Mouse (Mus musculus): ENCODE results near the gene Oasl2. TPM values are rescaled to one million over a fixed set of nuclear protein-coding genes. Genes with fewer than 3 reads are reported as not detected.

Gene Oasl2
- polyA plus RNA-seq, 1 experiment = 31.7 TPM

GRCm38 (mm10) chr5:114949316-114949715, 52.6 kb downstream of the Oasl2 start:
- no peak for TF ChIP-seq POLR2A (IDR thresholded peaks at IDR 0.05; ENCODE audit: control insufficient read depth, extremely low read depth, insufficient read depth, low read length, poor library complexity)
- TF ChIP-seq CTCF (IDR thresholded peaks at IDR 0.05; ENCODE audit: borderline replicate concordance, control insufficient read depth, extremely low read depth, insufficient read depth, low read length, poor library complexity) = no peak
- Histone ChIP-seq H3K27ac (ENCODE audit: control insufficient read depth, insufficient read depth, low read length) (no peak overlapping the region), H3K4me1 (replicated peaks; ENCODE audit: control insufficient read depth, insufficient read depth, low read length) (no peaks in the 10 kb centered on the region), H3K4me3 (ENCODE audit: control insufficient read depth, insufficient read depth, low read length) (no peak overlapping the region), H3K27me3 (ENCODE audit: control insufficient read depth, insufficient read depth, low read length) (no peaks in the 10 kb centered on the region), H3K36me3 (ENCODE audit: control insufficient read depth, insufficient read depth, low read length) (peaks cover 36% of the 10 kb centered on the region)
- 68% methylated on average over 5 of the region's 5 CpGs for WGBS
- no peak for DNase-seq

GRCm38 (mm10) chr5:114949812-114950211, 53.1 kb downstream of the Oasl2 start:
- no peaks in the 10 kb centered on the region for H3K27me3 ChIP-seq (ENCODE audit: control insufficient read depth, insufficient read depth, low read length)
- H3K27ac ChIP-seq (ENCODE audit: control insufficient read depth, insufficient read depth, low read length) = no peak overlapping the region
- TF ChIP-seq CTCF (IDR thresholded peaks at IDR 0.05; ENCODE audit: borderline replicate concordance, control insufficient read depth, extremely low read depth, insufficient read depth, low read length, poor library complexity) (no peak), POLR2A (IDR thresholded peaks at IDR 0.05; ENCODE audit: control insufficient read depth, extremely low read depth, insufficient read depth, low read length, poor library complexity) (no peak)
- WGBS = 96% methylated on average over 9 of the region's 9 CpGs
- no peak overlapping the region for H3K4me3 ChIP-seq (ENCODE audit: control insufficient read depth, insufficient read depth, low read length)
- H3K36me3 ChIP-seq (ENCODE audit: control insufficient read depth, insufficient read depth, low read length) = peaks cover 36% of the 10 kb centered on the region
- no peaks in the 10 kb centered on the region for H3K4me1 ChIP-seq (replicated peaks; ENCODE audit: control insufficient read depth, insufficient read depth, low read length)
- DNase-seq = no peak

- 90% methylated on average over 12 of the region's 12 CpGs for WGBS
- H3K4me1 ChIP-seq (replicated peaks; ENCODE audit: control insufficient read depth, insufficient read depth, low read length) = no peaks in the 10 kb centered on the region
- no peak overlapping the region for H3K27ac ChIP-seq (ENCODE audit: control insufficient read depth, insufficient read depth, low read length)
- no peaks in the 10 kb centered on the region for H3K27me3 ChIP-seq (ENCODE audit: control insufficient read depth, insufficient read depth, low read length)
- peaks cover 36% of the 10 kb centered on the region for H3K36me3 ChIP-seq (ENCODE audit: control insufficient read depth, insufficient read depth, low read length)
- H3K4me3 ChIP-seq (ENCODE audit: control insufficient read depth, insufficient read depth, low read length) = no peak overlapping the region
- TF ChIP-seq POLR2A (IDR thresholded peaks at IDR 0.05; ENCODE audit: control insufficient read depth, extremely low read depth, insufficient read depth, low read length, poor library complexity) = no peak
- TF ChIP-seq CTCF (IDR thresholded peaks at IDR 0.05; ENCODE audit: borderline replicate concordance, control insufficient read depth, extremely low read depth, insufficient read depth, low read length, poor library complexity) = no peak
- no peak for DNase-seq
Measured at GRCm38 (mm10) chr5:114950669-114951068, 53.9 kb downstream of the Oasl2 start.

GRCm38 (mm10) chr5:114951279-114951880, 54.6 kb downstream of the Oasl2 start:
- WGBS = 86% methylated on average over 21 of the region's 21 CpGs
- H3K27ac ChIP-seq (ENCODE audit: control insufficient read depth, insufficient read depth, low read length) = no peak overlapping the region
- H3K4me3 ChIP-seq (ENCODE audit: control insufficient read depth, insufficient read depth, low read length) = no peak overlapping the region
- no peaks in the 10 kb centered on the region for H3K27me3 ChIP-seq (ENCODE audit: control insufficient read depth, insufficient read depth, low read length)
- H3K36me3 ChIP-seq (ENCODE audit: control insufficient read depth, insufficient read depth, low read length) = peaks cover 29% of the 10 kb centered on the region
- DNase-seq = no peak
- TF ChIP-seq CTCF (IDR thresholded peaks at IDR 0.05; ENCODE audit: borderline replicate concordance, control insufficient read depth, extremely low read depth, insufficient read depth, low read length, poor library complexity) = no peak
- TF ChIP-seq POLR2A (IDR thresholded peaks at IDR 0.05; ENCODE audit: control insufficient read depth, extremely low read depth, insufficient read depth, low read length, poor library complexity) = no peak
- H3K4me1 ChIP-seq (replicated peaks; ENCODE audit: control insufficient read depth, insufficient read depth, low read length) = no peaks in the 10 kb centered on the region

GRCm38 (mm10) chr5:114953326-114953725, 56.6 kb downstream of the Oasl2 start:
- TF ChIP-seq POLR2A (IDR thresholded peaks at IDR 0.05; ENCODE audit: control insufficient read depth, extremely low read depth, insufficient read depth, low read length, poor library complexity) (no peak), CTCF (IDR thresholded peaks at IDR 0.05; ENCODE audit: borderline replicate concordance, control insufficient read depth, extremely low read depth, insufficient read depth, low read length, poor library complexity) (no peak)
- Histone ChIP-seq H3K27me3 (ENCODE audit: control insufficient read depth, insufficient read depth, low read length) (no peaks in the 10 kb centered on the region), H3K27ac (ENCODE audit: control insufficient read depth, insufficient read depth, low read length) (no peak overlapping the region), H3K4me1 (replicated peaks; ENCODE audit: control insufficient read depth, insufficient read depth, low read length) (no peaks in the 10 kb centered on the region), H3K4me3 (ENCODE audit: control insufficient read depth, insufficient read depth, low read length) (no peak overlapping the region), H3K36me3 (ENCODE audit: control insufficient read depth, insufficient read depth, low read length) (peaks cover 10% of the 10 kb centered on the region)
- 93% methylated on average over 14 of the region's 14 CpGs for WGBS
- no peak for DNase-seq

GRCm38 (mm10) chr5:114958069-114958468, 61.3 kb downstream of the Oasl2 start:
- H3K27me3 ChIP-seq (ENCODE audit: control insufficient read depth, insufficient read depth, low read length) = no peaks in the 10 kb centered on the region
- no peak for TF ChIP-seq POLR2A (IDR thresholded peaks at IDR 0.05; ENCODE audit: control insufficient read depth, extremely low read depth, insufficient read depth, low read length, poor library complexity)
- TF ChIP-seq CTCF (IDR thresholded peaks at IDR 0.05; ENCODE audit: borderline replicate concordance, control insufficient read depth, extremely low read depth, insufficient read depth, low read length, poor library complexity) = no peak
- no peak for DNase-seq
- H3K36me3 ChIP-seq (ENCODE audit: control insufficient read depth, insufficient read depth, low read length) = no peaks in the 10 kb centered on the region
- WGBS = 91% methylated on average over 5 of the region's 5 CpGs
- H3K27ac ChIP-seq (ENCODE audit: control insufficient read depth, insufficient read depth, low read length) = no peak overlapping the region
- no peaks in the 10 kb centered on the region for H3K4me1 ChIP-seq (replicated peaks; ENCODE audit: control insufficient read depth, insufficient read depth, low read length)
- no peak overlapping the region for H3K4me3 ChIP-seq (ENCODE audit: control insufficient read depth, insufficient read depth, low read length)

Other genes starting within 250 kb of the Oasl2 start
- gene Trpv4, start 238.5 kb upstream of the Oasl2 start, polyA plus RNA-seq (2012; rRNA removed) = 4.2 and 6.5 TPM in 2 replicates
- 237 and 275 TPM in 2 replicates for gene Gltp, start 206.0 kb upstream of the Oasl2 start, polyA plus RNA-seq (2012; rRNA removed)
- 24.4 and 25.6 TPM in 2 replicates for gene Tchp, start 189.2 kb upstream of the Oasl2 start, polyA plus RNA-seq (2012; rRNA removed)
- 118 and 142 TPM in 2 replicates for gene Ankrd13a, start 122.3 kb upstream of the Oasl2 start, polyA plus RNA-seq (2012; rRNA removed)
- gene Git2, start 121.4 kb upstream of the Oasl2 start, polyA plus RNA-seq (2012; rRNA removed) = 221 and 232 TPM in 2 replicates
- 46.4 and 53.8 TPM in 2 replicates for gene 1500011B03Rik, start 73.5 kb upstream of the Oasl2 start, polyA plus RNA-seq (2012; rRNA removed)
- not detected in 2 replicates for gene 4930519G04Rik, start 43.3 kb upstream of the Oasl2 start, polyA plus RNA-seq (2012; rRNA removed)
- 0.04 TPM in 1 of 2 replicates, not detected in the other for gene Gm9936, start 38.3 kb upstream of the Oasl2 start, polyA plus RNA-seq (2012; rRNA removed)
- 20.1 and 20.7 TPM in 2 replicates for gene Oasl1, start 26.3 kb downstream of the Oasl2 start, polyA plus RNA-seq (2012; rRNA removed)
- gene 2210016L21Rik, start 45.2 kb downstream of the Oasl2 start, polyA plus RNA-seq (2012; rRNA removed) = 25.6 and 29.9 TPM in 2 replicates
- 4.0 and 4.1 TPM in 2 replicates for gene Hnf1a, start 74.2 kb downstream of the Oasl2 start, polyA plus RNA-seq (2012; rRNA removed)
- 112 and 124 TPM in 2 replicates for gene Sppl3, start 114.2 kb downstream of the Oasl2 start, polyA plus RNA-seq (2012; rRNA removed)
- 0.26 TPM in 1 of 2 replicates, not detected in the other for gene Gm10401, start 201.4 kb downstream of the Oasl2 start, polyA plus RNA-seq (2012; rRNA removed)
- gene Acads, start 222.4 kb downstream of the Oasl2 start, polyA plus RNA-seq (2012; rRNA removed) = 99.6 and 101 TPM in 2 replicates
- gene Unc119b, start 238.0 kb downstream of the Oasl2 start, polyA plus RNA-seq (2012; rRNA removed) = 67.3 and 68.6 TPM in 2 replicates

All from thymus, adult 2 months (tissue).